Mouse (Mus musculus) layer of hippocampus, adult 9-10 months (tissue): ENCODE results near the gene Fam72a.
"Not testable (repeated sequence)": the region's sequence is repeated elsewhere in the genome, so short reads cannot be mapped to it uniquely, and the experiment has no call there.

Source experiments
- DNase-seq: peaks from one replicate; pipeline ENCODE4 v3.0.0; 2022; ENCODE audit warnings: low spot score

Fam72a gene

GRCm38 (mm10) chr1:131526371-131527270, 1.1 kb upstream of the Fam72a start:
- DNase-seq = no peak

- DNase-seq = no peak
These were observed 391 bp downstream of the Fam72a start for GRCm38 (mm10) chr1:131528081-131528507.

GRCm38 (mm10) chr1:131528561-131529166, 961 bp downstream of the Fam72a start:
- DNase-seq = no peak

- DNase-seq = no peak
These were observed 12.1 kb downstream of the Fam72a start for GRCm38 (mm10) chr1:131539771-131540170.

GRCm38 (mm10) chr1:131540795-131541194, 13.1 kb downstream of the Fam72a start:
- DNase-seq = no peak

GRCm38 (mm10) chr1:131541431-131541830, 13.7 kb downstream of the Fam72a start:
- no peak for DNase-seq

- no peak for DNase-seq
These were observed 14.2 kb downstream of the Fam72a start for GRCm38 (mm10) chr1:131541903-131542302.

- DNase-seq = no peak
These were observed 16.3 kb downstream of the Fam72a start for GRCm38 (mm10) chr1:131543886-131544565.

GRCm38 (mm10) chr1:131546798-131547690, 19.3 kb downstream of the Fam72a start:
- DNase-seq = no peak

- no peak for DNase-seq
These were observed 21.0 kb downstream of the Fam72a start for GRCm38 (mm10) chr1:131548494-131549365.

- DNase-seq = no peak
These were observed 24.3 kb downstream of the Fam72a start for GRCm38 (mm10) chr1:131551956-131552355.

- DNase-seq = no peak
These were observed 25.7 kb downstream of the Fam72a start for GRCm38 (mm10) chr1:131553428-131553827.

GRCm38 (mm10) chr1:131555042-131555812, 27.5 kb downstream of the Fam72a start:
- DNase-seq = peak; percentile 72

- DNase-seq = no peak
These were observed 32.8 kb downstream of the Fam72a start for GRCm38 (mm10) chr1:131560500-131560899.

- no peak for DNase-seq
These were observed 34.4 kb downstream of the Fam72a start for GRCm38 (mm10) chr1:131562081-131562480.

- not testable (repeated sequence) for DNase-seq
These were observed 38.4 kb downstream of the Fam72a start for GRCm38 (mm10) chr1:131566056-131566455.

GRCm38 (mm10) chr1:131569721-131570120, 42.0 kb downstream of the Fam72a start:
- DNase-seq = no peak

- DNase-seq = no peak
These were observed 42.7 kb downstream of the Fam72a start for GRCm38 (mm10) chr1:131570391-131570790.

- DNase-seq = no peak
These were observed 46.0 kb downstream of the Fam72a start for GRCm38 (mm10) chr1:131573721-131574120.
